Mouse (Mus musculus): ENCODE measurements around the gene Cyp20a1.

Cyp20a1 gene

GRCm38 (mm10) chr1:60342808-60343629 lies at the start of gene Cyp20a1:
Gene Cyp20a1 (plus strand): TSS chr1:60343323.
- peak; percentile 85 for DNase-seq (ENCODE audit: low read depth, low spot score)

- DNase-seq (ENCODE audit: low read depth, low spot score), result no peak
Measured at GRCm38 (mm10) chr1:60293921-60294320, 49.2 kb upstream of the Cyp20a1 start.

- no peak for DNase-seq (ENCODE audit: low read depth, low spot score)
Measured at GRCm38 (mm10) chr1:60343630-60344455, 720 bp downstream of the Cyp20a1 start.

- DNase-seq (ENCODE audit: low read depth, low spot score), result no peak
Measured at GRCm38 (mm10) chr1:60344670-60345069, 1.5 kb downstream of the Cyp20a1 start.

GRCm38 (mm10) chr1:60345712-60346111 lies 2.6 kb downstream of the Cyp20a1 start:
- no peak for DNase-seq (ENCODE audit: low read depth, low spot score)

- DNase-seq (ENCODE audit: low read depth, low spot score), result no peak
Measured at GRCm38 (mm10) chr1:60352786-60353185, 9.7 kb downstream of the Cyp20a1 start.

GRCm38 (mm10) chr1:60361626-60362025 lies 18.5 kb downstream of the Cyp20a1 start:
- DNase-seq (ENCODE audit: low read depth, low spot score), result no peak

GRCm38 (mm10) chr1:60376556-60376955 lies 33.4 kb downstream of the Cyp20a1 start:
- DNase-seq (ENCODE audit: low read depth, low spot score), result no peak

GRCm38 (mm10) chr1:60381910-60382309 lies 38.8 kb downstream of the Cyp20a1 start:
- no peak for DNase-seq (ENCODE audit: low read depth, low spot score)

GRCm38 (mm10) chr1:60404848-60405247 lies 61.7 kb downstream of the Cyp20a1 start:
- DNase-seq (ENCODE audit: low read depth, low spot score), result no peak

GRCm38 (mm10) chr1:60408501-60409167 lies 65.5 kb downstream of the Cyp20a1 start:
- DNase-seq (ENCODE audit: low read depth, low spot score), result no peak

- peak; percentile 93 for DNase-seq (ENCODE audit: low read depth, low spot score)
Measured at GRCm38 (mm10) chr1:60409168-60409828, 66.2 kb downstream of the Cyp20a1 start, which contains the start of gene Abi2. Gene Abi2 (plus strand): TSS chr1:60409619.

GRCm38 (mm10) chr1:60409928-60410817 lies 67.0 kb downstream of the Cyp20a1 start:
- DNase-seq (ENCODE audit: low read depth, low spot score), result peak; percentile 27

GRCm38 (mm10) chr1:60416724-60417123 lies 73.6 kb downstream of the Cyp20a1 start:
- no peak for DNase-seq (ENCODE audit: low read depth, low spot score)

GRCm38 (mm10) chr1:60423882-60424281 lies 80.8 kb downstream of the Cyp20a1 start:
- DNase-seq (ENCODE audit: low read depth, low spot score), result no peak

- no peak for DNase-seq (ENCODE audit: low read depth, low spot score)
Measured at GRCm38 (mm10) chr1:60428341-60428740, 85.2 kb downstream of the Cyp20a1 start.

- no peak for DNase-seq (ENCODE audit: low read depth, low spot score)
Measured at GRCm38 (mm10) chr1:60428932-60429331, 85.8 kb downstream of the Cyp20a1 start.

- DNase-seq (ENCODE audit: low read depth, low spot score), result no peak
Measured at GRCm38 (mm10) chr1:60431531-60431930, 88.4 kb downstream of the Cyp20a1 start.

GRCm38 (mm10) chr1:60432497-60432896 lies 89.4 kb downstream of the Cyp20a1 start:
- no peak for DNase-seq (ENCODE audit: low read depth, low spot score)

Data from forelimb bud, embryonic 11.5 days (tissue).